Mouse (Mus musculus) midbrain, embryonic 13.5 days (tissue): ENCODE data around the gene Fat2. TPM values are rescaled to one million over a fixed set of nuclear protein-coding genes. Genes with fewer than 3 reads are reported as not detected.

ENCODE experiments used
- ATAC-seq: fragments of 200-750 bp; cut with Nextera tagmentation; 2 replicates; pipeline ENCODE4 v1.8.0; 2017; ENCODE audit warnings: mild to moderate bottlenecking, moderate TSS enrichment, moderate library complexity
- H3K27ac ChIP-seq: fragments of 300-500 bp; sonication (generic); 2 replicates; pipeline ENCODE4 v1.5.1; 2015; ENCODE audit warnings: inconsistent platforms, mild to moderate bottlenecking, moderate library complexity
- H3K27me3 ChIP-seq: fragments of 300-500 bp; sonication (generic); 2 replicates; pipeline ENCODE4 v1.6.1; 2015; ENCODE audit warnings: mild to moderate bottlenecking, inconsistent platforms
- H3K36me3 ChIP-seq: fragments of 300-500 bp; sonication (generic); 2 replicates; pipeline ENCODE4 v1.6.1; 2015; ENCODE audit warnings: mild to moderate bottlenecking, inconsistent platforms
- H3K4me1 ChIP-seq: fragments of 300-500 bp; sonication (generic); replicated peaks from 2 replicates; pipeline ENCODE4 v1.6.1; 2015; ENCODE audit warnings: inconsistent platforms
- H3K4me2 ChIP-seq: fragments of 300-500 bp; sonication (generic); replicated peaks from 2 replicates; pipeline ENCODE4 v1.6.1; 2015; ENCODE audit warnings: moderate library complexity, mild to moderate bottlenecking, inconsistent platforms
- H3K4me3 ChIP-seq: fragments of 300-500 bp; sonication (generic); replicated peaks from 2 replicates; pipeline ENCODE4 v1.5.1; 2015; ENCODE audit warnings: mild to moderate bottlenecking, inconsistent platforms
- H3K9ac ChIP-seq: fragments of 300-500 bp; sonication (generic); replicated peaks from 2 replicates; pipeline ENCODE4 v1.6.1; 2015; ENCODE audit warnings: mild to moderate bottlenecking, inconsistent platforms
- H3K9me3 ChIP-seq: fragments of 300-500 bp; sonication (generic); 2 replicates; pipeline ENCODE4 v1.6.1; 2016; ENCODE audit warnings: mild to moderate bottlenecking, inconsistent platforms
- WGBS: fragments of 180-500 bp; shearing (Covaris S2); methylation state at CpG from one replicate; pipeline ENCODE4 v1.1.7; 2015; 5-methylcytosine and 5-hydroxymethylcytosine counted together
- polyA plus RNA-seq: library from polyadenylated mRNA; unstranded; fragments of >200 nt; fragmentation: Nextera tagmentation; extraction: Ambion mirVana; gene quantifications from 2 replicates; pipeline ENCODE4 v1.2.1, GENCODE M21; 2015

Gene Fat2
- polyA plus RNA-seq, 1 experiment from 2014 or later = 0.08 TPM

DNA sequence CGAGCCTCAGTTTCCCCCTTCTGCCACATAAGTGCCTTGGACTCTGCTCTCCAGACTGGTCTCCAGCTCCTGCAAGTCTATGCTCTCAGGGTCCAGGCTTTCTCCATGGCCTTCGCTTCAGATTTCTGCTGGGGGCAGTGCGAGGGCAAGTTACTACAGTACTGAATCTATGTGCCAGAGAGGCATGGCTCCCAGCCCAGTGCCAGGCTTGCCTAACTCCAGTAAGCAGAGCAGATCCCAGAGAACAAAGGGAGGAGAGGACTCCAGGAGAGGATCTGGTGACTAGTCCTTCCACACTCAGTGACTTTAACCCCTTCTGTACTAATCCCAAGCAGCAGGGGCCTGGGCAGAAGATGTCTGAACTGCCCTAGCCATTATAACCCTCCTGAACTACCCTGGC is 28.3 kb upstream of the Fat2 start:
- Histone ChIP-seq H3K4me1 (no peaks in the 10 kb centered on the region), H3K36me3 (no peaks in the 10 kb centered on the region), H3K4me2 (no peak overlapping the region), H3K9me3 (no peaks in the 10 kb centered on the region), H3K27ac (no peak overlapping the region), H3K4me3 (no peak overlapping the region), H3K9ac (no peak overlapping the region), H3K27me3 (no peaks in the 10 kb centered on the region)
- ATAC-seq = no peak
- 93% methylated on average over 3 of the region's 3 CpGs for WGBS

GRCm38 (mm10) chr11:55358094-55358783 is 21.9 kb upstream of the Fat2 start:
- Histone ChIP-seq H3K9me3 (no peaks in the 10 kb centered on the region), H3K36me3 (no peaks in the 10 kb centered on the region)

GRCm38 (mm10) chr11:55356846-55357245 is 20.5 kb upstream of the Fat2 start:
- no peak for ATAC-seq
- H3K9me3 ChIP-seq = no peaks in the 10 kb centered on the region
- 100% methylated on average over 2 of the region's 2 CpGs for WGBS
- no peak overlapping the region for H3K4me3 ChIP-seq
- H3K36me3 ChIP-seq = no peaks in the 10 kb centered on the region
- H3K27ac ChIP-seq = no peak overlapping the region
- H3K27me3 ChIP-seq = no peaks in the 10 kb centered on the region
- H3K4me2 ChIP-seq = no peak overlapping the region
- no peak overlapping the region for H3K9ac ChIP-seq
- H3K4me1 ChIP-seq = no peaks in the 10 kb centered on the region

More at GRCm38 (mm10) chr11:55358094-55358783, 21.9 kb upstream of the Fat2 start:
- no peak for ATAC-seq
- Histone ChIP-seq H3K4me2 (no peak overlapping the region), H3K27ac (no peak overlapping the region), H3K4me3 (no peak overlapping the region), H3K4me1 (no peaks in the 10 kb centered on the region), H3K9ac (no peak overlapping the region), H3K27me3 (no peaks in the 10 kb centered on the region)
- 86% methylated on average over 15 of the region's 15 CpGs for WGBS

GRCm38 (mm10) chr11:55341961-55342371 is 5.6 kb upstream of the Fat2 start:
- WGBS = 78% methylated on average over 11 of the region's 11 CpGs
- H3K4me2 ChIP-seq = no peak overlapping the region

GRCm38 (mm10) chr11:55340789-55341188 is 4.4 kb upstream of the Fat2 start:
- no peak overlapping the region for H3K4me2 ChIP-seq
- H3K9ac ChIP-seq = no peak overlapping the region
- H3K4me3 ChIP-seq = no peak overlapping the region
- no peak for ATAC-seq
- H3K4me1 ChIP-seq = no peaks in the 10 kb centered on the region
- H3K9me3 ChIP-seq = no peaks in the 10 kb centered on the region
- no peaks in the 10 kb centered on the region for H3K36me3 ChIP-seq
- 76% methylated on average over 2 of the region's 2 CpGs for WGBS
- H3K27ac ChIP-seq = no peak overlapping the region
- no peaks in the 10 kb centered on the region for H3K27me3 ChIP-seq

More at GRCm38 (mm10) chr11:55341961-55342371, 5.6 kb upstream of the Fat2 start:
- H3K4me3 ChIP-seq = no peak overlapping the region
- H3K9me3 ChIP-seq = no peaks in the 10 kb centered on the region
- H3K36me3 ChIP-seq = no peaks in the 10 kb centered on the region
- H3K4me1 ChIP-seq = no peaks in the 10 kb centered on the region
- H3K9ac ChIP-seq = no peak overlapping the region
- no peak overlapping the region for H3K27ac ChIP-seq
- ATAC-seq = no peak
- H3K27me3 ChIP-seq = no peaks in the 10 kb centered on the region

DNA sequence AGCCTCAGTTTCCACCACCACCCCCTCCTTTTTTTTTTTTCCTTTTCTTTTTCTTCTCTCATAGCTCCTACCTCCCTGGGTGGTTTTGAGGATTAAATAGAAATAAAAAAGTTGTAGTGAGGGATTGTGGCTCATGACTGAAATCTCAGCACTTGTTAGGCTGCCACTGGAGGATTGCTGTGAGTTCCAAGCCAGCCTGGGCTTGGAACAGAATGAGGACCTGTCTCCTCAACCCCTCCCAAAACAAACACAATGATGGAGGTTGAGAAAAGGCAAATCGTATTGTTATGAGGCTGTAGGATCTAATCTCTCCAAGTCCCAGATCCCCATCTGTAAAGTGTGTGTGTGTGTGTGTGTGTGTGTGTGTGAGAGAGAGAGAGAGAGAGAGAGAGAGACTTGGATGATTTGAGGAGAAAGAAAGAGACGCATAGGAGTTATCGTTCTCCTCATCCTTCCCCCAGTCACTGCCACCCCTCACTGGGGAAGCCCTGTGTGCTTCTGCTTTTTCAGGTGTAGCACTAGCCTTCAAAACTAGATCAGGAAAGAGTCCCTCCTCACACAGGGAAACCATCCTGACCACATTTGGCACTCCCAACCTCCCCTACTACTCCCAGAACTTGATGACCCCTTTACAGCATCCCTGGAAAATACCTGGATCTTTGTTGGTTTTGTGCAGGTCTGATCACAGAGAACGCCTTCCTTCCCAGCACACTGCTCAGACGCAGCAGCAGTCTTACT is 837 bp upstream of the Fat2 start:
- Histone ChIP-seq H3K9me3 (no peaks in the 10 kb centered on the region), H3K4me3 (no peak overlapping the region), H3K4me1 (no peaks in the 10 kb centered on the region), H3K36me3 (no peaks in the 10 kb centered on the region), H3K9ac (no peak overlapping the region), H3K4me2 (no peak overlapping the region), H3K27me3 (no peaks in the 10 kb centered on the region), H3K27ac (no peak overlapping the region)
- 86% methylated on average over 5 of the region's 5 CpGs for WGBS
- ATAC-seq = no peak

GRCm38 (mm10) chr11:55335314-55336076 is 869 bp downstream of the Fat2 start:
- no peaks in the 10 kb centered on the region for H3K36me3 ChIP-seq
- H3K4me1 ChIP-seq = no peaks in the 10 kb centered on the region
- no peaks in the 10 kb centered on the region for H3K9me3 ChIP-seq
- no peak overlapping the region for H3K4me3 ChIP-seq
- H3K27ac ChIP-seq = no peak overlapping the region
- no peaks in the 10 kb centered on the region for H3K27me3 ChIP-seq
- ATAC-seq = no peak
- no peak overlapping the region for H3K9ac ChIP-seq
- no peak overlapping the region for H3K4me2 ChIP-seq
- 90% methylated on average over 14 of the region's 14 CpGs for WGBS

GRCm38 (mm10) chr11:55334545-55334944 is 1.8 kb downstream of the Fat2 start:
- H3K4me3 ChIP-seq = no peak overlapping the region
- H3K27ac ChIP-seq = no peak overlapping the region
- no peak overlapping the region for H3K9ac ChIP-seq
- no peak for ATAC-seq
- H3K4me2 ChIP-seq = no peak overlapping the region
- no peaks in the 10 kb centered on the region for H3K27me3 ChIP-seq
- H3K4me1 ChIP-seq = no peaks in the 10 kb centered on the region
- no peaks in the 10 kb centered on the region for H3K9me3 ChIP-seq
- WGBS = 88% methylated on average over 4 of the region's 4 CpGs
- H3K36me3 ChIP-seq = no peaks in the 10 kb centered on the region

DNA sequence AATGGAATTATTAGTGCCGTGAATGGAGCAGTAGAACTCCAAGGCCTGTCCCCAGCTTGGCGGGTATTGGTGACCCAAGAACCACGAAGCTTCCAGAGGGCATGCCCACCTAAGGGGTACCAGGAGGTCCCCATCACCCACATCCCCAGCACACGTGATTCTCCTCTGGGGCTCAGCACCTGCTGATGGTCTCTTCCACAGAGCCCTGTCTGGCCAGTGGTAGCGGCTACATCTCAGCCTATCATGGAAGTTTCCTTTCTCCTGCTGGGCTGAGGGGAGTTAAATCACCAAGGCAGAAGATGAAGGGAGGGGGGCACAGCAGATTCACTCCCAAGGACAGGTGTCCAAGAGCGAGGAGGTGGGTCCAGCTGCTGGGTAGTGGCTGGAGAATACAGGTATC is 2.3 kb downstream of the Fat2 start:
- no peak overlapping the region for H3K9ac ChIP-seq
- H3K27me3 ChIP-seq = no peaks in the 10 kb centered on the region
- H3K4me3 ChIP-seq = no peak overlapping the region
- H3K9me3 ChIP-seq = no peaks in the 10 kb centered on the region
- H3K4me2 ChIP-seq = no peak overlapping the region
- no peak for ATAC-seq
- H3K4me1 ChIP-seq = no peaks in the 10 kb centered on the region
- no peak overlapping the region for H3K27ac ChIP-seq
- 85% methylated on average over 6 of the region's 6 CpGs for WGBS
- H3K36me3 ChIP-seq = no peaks in the 10 kb centered on the region

DNA sequence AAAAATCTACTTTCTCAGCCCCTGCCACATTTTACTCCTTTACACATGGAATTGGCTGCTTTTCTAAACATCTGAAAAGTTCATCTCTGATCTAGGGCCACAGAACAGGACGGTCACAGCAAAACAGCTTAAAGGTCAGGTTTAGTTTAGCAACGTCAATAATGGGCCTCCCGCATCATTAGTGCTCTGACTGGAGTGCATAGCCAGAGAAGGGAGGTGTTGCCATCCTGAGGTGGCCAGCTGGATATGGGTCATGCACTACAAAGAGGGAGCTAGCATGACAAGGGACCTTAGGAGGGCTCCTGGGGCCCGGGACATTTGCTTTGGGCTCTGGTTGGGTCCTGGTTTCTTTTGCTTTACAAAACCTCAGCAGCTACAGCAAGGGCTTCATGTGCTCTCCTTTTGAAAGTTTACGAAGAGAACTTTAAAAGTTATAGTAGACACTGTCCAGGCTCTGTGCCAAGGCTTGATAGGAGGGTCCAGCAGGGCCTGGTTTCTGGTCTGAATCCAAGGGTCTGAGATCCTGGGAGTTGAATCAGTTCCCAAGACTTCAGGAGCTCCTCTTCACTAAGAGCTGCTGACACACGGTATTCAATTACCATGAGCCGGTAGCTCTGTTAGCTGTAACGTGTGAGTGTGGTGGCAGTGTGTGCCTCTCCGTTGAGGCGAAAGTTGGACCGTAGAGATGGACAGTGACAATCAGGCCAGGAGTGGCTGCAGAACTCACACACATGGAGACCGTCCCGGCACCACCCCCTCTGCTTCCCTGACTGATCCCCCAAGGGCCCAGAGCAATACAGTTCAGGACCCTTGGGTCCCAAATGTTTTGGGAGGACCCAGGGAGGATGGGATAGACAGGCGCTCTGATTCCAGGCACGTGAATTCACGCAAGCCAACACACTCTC is 6.2 kb downstream of the Fat2 start:
- Histone ChIP-seq H3K9ac (no peak overlapping the region), H3K4me3 (no peak overlapping the region), H3K9me3 (no peaks in the 10 kb centered on the region), H3K36me3 (no peaks in the 10 kb centered on the region), H3K4me1 (no peaks in the 10 kb centered on the region), H3K27me3 (no peaks in the 10 kb centered on the region), H3K4me2 (no peak overlapping the region), H3K27ac (no peak overlapping the region)
- no peak for ATAC-seq
- 90% methylated on average over 16 of the region's 16 CpGs for WGBS

DNA sequence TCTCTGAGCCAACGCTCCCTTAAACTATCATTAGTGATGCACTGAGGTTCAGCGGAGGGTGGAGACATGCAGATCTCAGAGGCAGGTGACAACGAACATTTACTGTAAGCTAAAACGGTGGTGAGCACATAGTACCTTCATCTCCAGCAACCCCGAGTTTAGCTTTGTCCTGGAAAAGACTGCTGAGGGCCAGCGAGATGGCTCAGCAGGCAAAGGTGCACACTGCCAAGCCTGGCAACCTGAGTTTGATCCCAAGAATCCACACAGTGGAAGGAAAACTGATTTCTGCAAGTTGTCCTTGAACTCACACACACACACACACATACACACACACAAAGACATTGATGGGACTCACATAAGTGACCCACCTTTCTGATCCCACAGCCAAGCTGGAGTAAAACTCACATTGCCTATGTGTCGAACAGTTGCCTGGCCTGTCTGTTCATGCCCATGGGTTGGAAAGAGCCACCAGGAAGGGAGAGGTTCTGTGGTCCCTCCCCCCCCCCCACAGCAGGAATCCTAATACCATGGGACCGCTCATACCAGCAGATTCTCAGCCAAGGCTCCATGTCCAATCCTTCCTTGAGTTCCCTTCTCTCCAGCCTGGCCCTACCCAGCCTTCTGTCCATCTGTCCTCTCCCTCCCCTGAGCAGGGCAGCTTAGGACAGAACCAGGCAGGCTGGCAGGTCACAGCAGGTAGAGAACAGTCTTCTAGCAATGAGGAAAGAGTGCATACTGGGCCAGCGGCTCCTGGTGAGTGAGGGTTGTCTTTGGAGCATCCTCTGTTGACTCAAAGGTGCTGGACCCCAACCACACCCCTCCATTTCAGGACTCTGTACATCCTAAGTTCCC is 8.6 kb downstream of the Fat2 start:
- H3K9ac ChIP-seq = no peak overlapping the region
- H3K9me3 ChIP-seq = no peaks in the 10 kb centered on the region
- no peak for ATAC-seq
- H3K27me3 ChIP-seq = no peaks in the 10 kb centered on the region
- no peaks in the 10 kb centered on the region for H3K36me3 ChIP-seq
- 91% methylated on average over 9 of the region's 9 CpGs for WGBS
- no peak overlapping the region for H3K4me2 ChIP-seq
- no peaks in the 10 kb centered on the region for H3K4me1 ChIP-seq
- no peak overlapping the region for H3K4me3 ChIP-seq
- no peak overlapping the region for H3K27ac ChIP-seq
